Mouse (Mus musculus) skeletal muscle tissue, postnatal 0 days (tissue): ENCODE measurements around the gene Rho. TPM values are rescaled to one million over a fixed set of nuclear protein-coding genes. Genes with fewer than 3 reads are reported as not detected.

ENCODE experiments used
- polyA plus RNA-seq: library from polyadenylated mRNA; unstranded; fragments of >200 nt; fragmentation: Nextera tagmentation; extraction: Ambion mirVana; gene quantifications from 2 replicates; pipeline ENCODE4 v1.2.1, GENCODE M21; 2015

The Rho gene
- polyA plus RNA-seq = 0.10 and 0.29 TPM in 2 replicates

DNA sequence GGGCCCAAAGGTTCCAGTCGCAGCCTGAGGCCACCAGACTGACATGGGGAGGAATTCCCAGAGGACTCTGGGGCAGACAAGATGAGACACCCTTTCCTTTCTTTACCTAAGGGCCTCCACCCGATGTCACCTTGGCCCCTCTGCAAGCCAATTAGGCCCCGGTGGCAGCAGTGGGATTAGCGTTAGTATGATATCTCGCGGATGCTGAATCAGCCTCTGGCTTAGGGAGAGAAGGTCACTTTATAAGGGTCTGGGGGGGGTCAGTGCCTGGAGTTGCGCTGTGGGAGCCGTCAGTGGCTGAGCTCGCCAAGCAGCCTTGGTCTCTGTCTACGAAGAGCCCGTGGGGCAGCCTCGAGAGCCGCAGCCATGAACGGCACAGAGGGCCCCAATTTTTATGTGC lies at the start of gene Rho:
Gene Rho (plus strand): TSS at position 110 of the 400 bp plus-strand sequence.

DNA sequence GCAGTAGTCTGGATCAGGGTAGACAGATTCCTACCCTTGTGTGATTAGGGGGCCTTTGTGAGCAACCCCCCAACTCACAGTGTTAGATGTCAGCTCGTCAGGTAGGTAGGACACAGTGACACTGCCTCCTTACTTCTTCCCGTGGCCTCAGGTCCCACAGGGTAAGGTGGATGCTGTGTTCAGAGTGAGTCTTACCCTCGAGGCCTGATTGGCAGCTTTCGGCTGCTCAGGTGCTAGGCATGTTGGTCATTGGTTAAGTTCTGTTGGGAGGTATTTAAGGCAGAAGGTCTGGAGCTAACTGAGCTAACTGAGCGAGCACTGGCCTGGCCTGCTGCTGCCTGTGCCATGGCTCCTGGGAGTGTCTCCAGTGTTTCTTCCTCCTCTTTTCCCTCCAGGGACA lies 13.1 kb downstream of the Rho start, which contains the start of gene H1foo:
Gene H1foo (plus strand): TSS at position 301 of the 400 bp plus-strand sequence.

Other genes with a start within 250 kb of the Rho start
- 0.74 and 4.3 TPM in 2 replicates for gene Tmem40, start 169.3 kb upstream of the Rho start, polyA plus RNA-seq
- 38.3 and 41.7 TPM in 2 replicates for gene Cand2, start 157.2 kb upstream of the Rho start, polyA plus RNA-seq
- 1,517 and 1,545 TPM in 2 replicates for gene Rpl32, start 123.0 kb upstream of the Rho start, polyA plus RNA-seq
- gene Efcab12, start 93.3 kb upstream of the Rho start, polyA plus RNA-seq = 0.12 and 0.27 TPM in 2 replicates
- gene Mbd4, start 78.4 kb upstream of the Rho start, polyA plus RNA-seq = 4.6 and 5.0 TPM in 2 replicates
- 16.3 and 19.9 TPM in 2 replicates for gene Ift122, start 78.3 kb upstream of the Rho start, polyA plus RNA-seq
- not detected in 2 replicates for gene H1foo, start 13.2 kb downstream of the Rho start, polyA plus RNA-seq
- 14.4 and 14.9 TPM in 2 replicates for gene Plxnd1, start 63.3 kb downstream of the Rho start, polyA plus RNA-seq